Mouse (Mus musculus): ENCODE measurements around the gene Sdhaf4.
"Not testable (repeated sequence)": the region's sequence is repeated elsewhere in the genome, so short reads cannot be mapped to it uniquely, and the experiment has no call there.

Sdhaf4 gene

GRCm38 (mm10) chr1:24005070-24005804 is at the start of gene Sdhaf4:
TSS of gene Sdhaf4 (minus strand) at chr1:24005656.
- peak; percentile 96 for ATAC-seq (ENCODE audit: low TSS enrichment)

GRCm38 (mm10) chr1:24046730-24047510 is 41.5 kb upstream of the Sdhaf4 start:
- ATAC-seq (ENCODE audit: low TSS enrichment): no peak

- ATAC-seq (ENCODE audit: low TSS enrichment): no peak
Measured at GRCm38 (mm10) chr1:24045627-24046026, 40.2 kb upstream of the Sdhaf4 start.

- no peak for ATAC-seq (ENCODE audit: low TSS enrichment)
Measured at GRCm38 (mm10) chr1:24043007-24043406, 37.6 kb upstream of the Sdhaf4 start.

- peak; percentile 97 for ATAC-seq (ENCODE audit: low TSS enrichment)
Measured at GRCm38 (mm10) chr1:24033759-24034423, 28.4 kb upstream of the Sdhaf4 start.

GRCm38 (mm10) chr1:24010821-24011220 is 5.4 kb upstream of the Sdhaf4 start:
- ATAC-seq (ENCODE audit: low TSS enrichment): no peak

GRCm38 (mm10) chr1:24010016-24010415 is 4.6 kb upstream of the Sdhaf4 start:
- ATAC-seq (ENCODE audit: low TSS enrichment): no peak

GRCm38 (mm10) chr1:24007621-24008020 is 2.2 kb upstream of the Sdhaf4 start:
- no peak for ATAC-seq (ENCODE audit: low TSS enrichment)

- no peak for ATAC-seq (ENCODE audit: low TSS enrichment)
Measured at GRCm38 (mm10) chr1:23999318-23999717, 6.1 kb downstream of the Sdhaf4 start.

- ATAC-seq (ENCODE audit: low TSS enrichment): no peak
Measured at GRCm38 (mm10) chr1:23998866-23999265, 6.6 kb downstream of the Sdhaf4 start.

GRCm38 (mm10) chr1:23998120-23998810 is 7.2 kb downstream of the Sdhaf4 start:
- ATAC-seq (ENCODE audit: low TSS enrichment): no peak

GRCm38 (mm10) chr1:23997493-23997892 is 8.0 kb downstream of the Sdhaf4 start:
- no peak for ATAC-seq (ENCODE audit: low TSS enrichment)

- ATAC-seq (ENCODE audit: low TSS enrichment): no peak
Measured at GRCm38 (mm10) chr1:23995420-23995819, 10.0 kb downstream of the Sdhaf4 start.

GRCm38 (mm10) chr1:23983118-23983517 is 22.3 kb downstream of the Sdhaf4 start:
- no peak for ATAC-seq (ENCODE audit: low TSS enrichment)

- peak; percentile 96 for ATAC-seq (ENCODE audit: low TSS enrichment)
Measured at GRCm38 (mm10) chr1:23978281-23978680, 27.2 kb downstream of the Sdhaf4 start.

- ATAC-seq (ENCODE audit: low TSS enrichment): not testable (repeated sequence)
Measured at GRCm38 (mm10) chr1:23971159-23971558, 34.3 kb downstream of the Sdhaf4 start.

GRCm38 (mm10) chr1:23968027-23968725 is 37.3 kb downstream of the Sdhaf4 start:
- ATAC-seq (ENCODE audit: low TSS enrichment): no peak

GRCm38 (mm10) chr1:23966226-23966625 is 39.2 kb downstream of the Sdhaf4 start:
- ATAC-seq (ENCODE audit: low TSS enrichment): no peak

- no peak for ATAC-seq (ENCODE audit: low TSS enrichment)
Measured at GRCm38 (mm10) chr1:23959415-23959732, 46.1 kb downstream of the Sdhaf4 start.

- ATAC-seq (ENCODE audit: low TSS enrichment): 0 out of 2 replicates have a peak, but pooled peaks have one; percentile 44
Measured at GRCm38 (mm10) chr1:23958668-23959414, 46.6 kb downstream of the Sdhaf4 start.

- ATAC-seq (ENCODE audit: low TSS enrichment): no peak
Measured at GRCm38 (mm10) chr1:23958101-23958500, 47.4 kb downstream of the Sdhaf4 start.

Measured in frontal cortex, adult (tissue).